Mouse (Mus musculus): ENCODE measurements at regions not wholly inside any gene's neighbourhood (a gene's known extent, or its start where the extent isn't known, plus 50 kb on each side); places are given as distances from the start of the nearest gene placed in this dataset.

DNA sequence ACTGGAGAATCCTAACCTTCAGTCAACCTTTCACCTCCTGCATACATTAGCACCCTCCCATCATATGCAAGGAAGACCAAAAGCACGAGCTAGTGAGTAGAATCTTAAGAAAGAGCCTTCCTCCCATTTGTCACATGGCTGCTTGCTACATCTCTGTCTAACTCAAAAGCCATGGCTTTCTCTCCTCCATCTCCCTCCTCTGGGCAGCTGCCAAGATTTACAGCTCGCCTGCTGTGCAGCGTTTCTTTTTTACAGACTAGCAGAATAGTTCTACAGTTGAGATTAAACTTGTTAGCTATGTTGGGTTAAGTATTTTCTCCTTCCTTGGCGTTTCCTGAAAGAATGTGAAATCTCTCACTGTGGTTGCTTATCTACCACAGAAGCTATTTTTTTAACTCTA is 168.3 kb upstream of the Mctp2 start:
- no peaks in the 10 kb centered on the region for H3K9me3 ChIP-seq
- no peak overlapping the region for H3K4me2 ChIP-seq (replicated peaks)
- no peak overlapping the region for H3K4me3 ChIP-seq
- 16% methylated on average over 4 of the region's 4 CpGs for WGBS
- peaks cover 20% of the 10 kb centered on the region for H3K4me1 ChIP-seq
- no peaks in the 10 kb centered on the region for H3K36me3 ChIP-seq
- peak overlapping the region; percentile 58; the same call in 1 of the 2 replicates for H3K27ac ChIP-seq
- H3K9ac ChIP-seq, result no peak overlapping the region
- ATAC-seq (ENCODE audit: low FRiP score, low read depth), result peak; percentile 28; the same call in 1 of the 2 replicates
- H3K27me3 ChIP-seq, result no peaks in the 10 kb centered on the region

- Histone ChIP-seq H3K4me3 (no peak overlapping the region), H3K9ac (no peak overlapping the region), H3K27me3 (no peaks in the 10 kb centered on the region), H3K27ac (no peak overlapping the region), H3K36me3 (no peaks in the 10 kb centered on the region), H3K9me3 (no peaks in the 10 kb centered on the region), H3K4me2 (replicated peaks) (no peak overlapping the region), H3K4me1 (peaks cover 37% of the 10 kb centered on the region)
- ATAC-seq (ENCODE audit: low FRiP score, low read depth), result no peak
- 63% methylated on average over 1 of the region's 1 CpGs for WGBS
These were observed 172.5 kb upstream of the Mctp2 start for GRCm38 (mm10) chr7:72478936-72479335.

DNA sequence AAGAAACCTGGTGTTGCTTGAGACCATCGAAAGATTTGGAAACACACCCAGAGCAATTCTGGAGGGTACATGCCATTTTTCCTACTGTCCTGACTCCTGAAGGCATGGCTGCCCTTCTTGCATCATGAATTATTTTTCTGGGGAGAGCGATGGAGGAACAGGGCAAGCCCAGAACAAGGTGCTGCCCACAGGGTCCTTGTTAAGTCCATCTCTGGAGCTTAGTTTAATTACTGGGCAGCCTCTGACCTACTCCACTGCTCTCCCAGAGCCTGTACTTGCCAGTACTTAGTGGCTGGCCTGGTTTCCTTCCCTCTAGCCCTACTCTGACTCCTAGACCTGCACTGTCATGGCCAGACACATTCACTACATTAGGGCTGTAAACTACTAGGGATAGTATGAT is 174.9 kb upstream of the Mctp2 start:
- H3K27me3 ChIP-seq, result no peaks in the 10 kb centered on the region
- H3K27ac ChIP-seq, result peak overlapping the region; percentile 76
- no peaks in the 10 kb centered on the region for H3K36me3 ChIP-seq
- H3K9ac ChIP-seq, result no peak overlapping the region
- no peak for ATAC-seq (ENCODE audit: low FRiP score, low read depth)
- no peak overlapping the region for H3K4me3 ChIP-seq
- peaks cover 30% of the 10 kb centered on the region for H3K4me1 ChIP-seq
- no peak overlapping the region for H3K4me2 ChIP-seq (replicated peaks)
- 57% methylated on average over 2 of the region's 2 CpGs for WGBS
- no peaks in the 10 kb centered on the region for H3K9me3 ChIP-seq

- H3K9me3 ChIP-seq, result no peaks in the 10 kb centered on the region
- H3K36me3 ChIP-seq, result no peaks in the 10 kb centered on the region
- no peak for ATAC-seq (ENCODE audit: low FRiP score, low read depth)
- no peak overlapping the region for H3K4me2 ChIP-seq (replicated peaks)
- no peak overlapping the region for H3K4me3 ChIP-seq
- no peak overlapping the region for H3K9ac ChIP-seq
- H3K27ac ChIP-seq, result no peak overlapping the region
- H3K4me1 ChIP-seq, result no peaks in the 10 kb centered on the region
- no peaks in the 10 kb centered on the region for H3K27me3 ChIP-seq
These were observed 183.8 kb upstream of the Mctp2 start for GRCm38 (mm10) chr7:72490161-72490560.

DNA sequence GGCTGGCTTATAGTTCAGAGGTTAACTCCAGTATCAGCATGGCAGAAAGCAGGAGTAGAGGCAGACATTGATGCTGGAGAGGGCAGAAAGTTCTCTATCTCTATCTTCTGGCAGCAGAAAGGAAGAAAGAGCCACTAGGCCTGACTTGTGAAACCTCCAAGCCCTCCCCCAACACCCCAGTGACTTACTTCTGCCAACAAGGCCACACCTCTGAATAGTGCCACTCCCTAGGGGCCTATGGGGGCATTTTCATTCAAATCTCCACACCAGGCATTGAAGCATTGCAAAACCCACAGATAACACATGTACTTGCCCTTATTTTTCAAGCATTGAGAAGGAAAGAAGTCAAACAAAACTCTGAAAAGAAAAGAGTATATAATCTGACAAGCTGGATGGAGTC is 186.9 kb upstream of the Mctp2 start:
- Histone ChIP-seq H3K27ac (no peak overlapping the region), H3K4me1 (no peaks in the 10 kb centered on the region), H3K9me3 (no peaks in the 10 kb centered on the region), H3K4me2 (replicated peaks) (no peak overlapping the region), H3K27me3 (no peaks in the 10 kb centered on the region), H3K9ac (no peak overlapping the region), H3K4me3 (no peak overlapping the region), H3K36me3 (no peaks in the 10 kb centered on the region)
- no peak for ATAC-seq (ENCODE audit: low FRiP score, low read depth)

DNA sequence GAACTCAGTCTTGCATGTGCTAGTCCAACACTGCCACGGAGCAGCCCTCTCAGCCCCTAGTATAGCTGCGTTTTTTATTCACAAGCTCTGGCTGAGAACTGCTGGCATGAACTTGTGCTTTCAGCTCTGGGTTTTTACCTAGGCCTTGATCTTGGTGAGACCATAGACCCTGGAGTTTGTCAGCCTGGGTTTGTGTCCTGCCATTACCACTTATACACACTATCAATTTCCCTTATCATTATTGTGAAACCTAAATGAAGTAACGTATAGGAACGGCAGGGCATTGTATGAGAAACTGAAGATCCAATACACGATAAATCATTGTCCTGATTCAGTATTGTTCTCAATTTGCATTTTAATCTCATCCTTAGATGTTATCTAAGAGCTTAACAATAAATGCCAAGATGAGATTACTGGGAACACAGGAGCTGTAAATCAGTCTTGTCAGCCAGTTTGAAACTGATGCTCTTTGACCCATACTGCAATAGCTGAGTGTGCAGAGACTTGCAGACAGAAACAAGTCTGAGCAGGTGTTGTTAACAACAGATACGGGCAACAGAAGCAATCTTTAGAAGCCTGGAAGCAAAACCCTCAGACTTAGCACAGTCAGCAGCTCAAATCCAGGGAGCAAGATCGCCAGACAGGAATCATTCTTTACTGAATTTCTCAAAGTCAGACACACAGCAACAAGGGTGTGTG is 190.7 kb upstream of the Mctp2 start:
- no peak overlapping the region for H3K9ac ChIP-seq
- no peaks in the 10 kb centered on the region for H3K27me3 ChIP-seq
- WGBS, result 46% methylated on average over 7 of the region's 7 CpGs
- no peak overlapping the region for H3K4me3 ChIP-seq
- no peaks in the 10 kb centered on the region for H3K4me1 ChIP-seq
- no peaks in the 10 kb centered on the region for H3K9me3 ChIP-seq
- ATAC-seq (ENCODE audit: low FRiP score, low read depth), result no peak
- no peaks in the 10 kb centered on the region for H3K36me3 ChIP-seq
- H3K4me2 ChIP-seq (replicated peaks), result no peak overlapping the region
- H3K27ac ChIP-seq, result no peak overlapping the region; the same call in 1 of the 2 replicates

DNA sequence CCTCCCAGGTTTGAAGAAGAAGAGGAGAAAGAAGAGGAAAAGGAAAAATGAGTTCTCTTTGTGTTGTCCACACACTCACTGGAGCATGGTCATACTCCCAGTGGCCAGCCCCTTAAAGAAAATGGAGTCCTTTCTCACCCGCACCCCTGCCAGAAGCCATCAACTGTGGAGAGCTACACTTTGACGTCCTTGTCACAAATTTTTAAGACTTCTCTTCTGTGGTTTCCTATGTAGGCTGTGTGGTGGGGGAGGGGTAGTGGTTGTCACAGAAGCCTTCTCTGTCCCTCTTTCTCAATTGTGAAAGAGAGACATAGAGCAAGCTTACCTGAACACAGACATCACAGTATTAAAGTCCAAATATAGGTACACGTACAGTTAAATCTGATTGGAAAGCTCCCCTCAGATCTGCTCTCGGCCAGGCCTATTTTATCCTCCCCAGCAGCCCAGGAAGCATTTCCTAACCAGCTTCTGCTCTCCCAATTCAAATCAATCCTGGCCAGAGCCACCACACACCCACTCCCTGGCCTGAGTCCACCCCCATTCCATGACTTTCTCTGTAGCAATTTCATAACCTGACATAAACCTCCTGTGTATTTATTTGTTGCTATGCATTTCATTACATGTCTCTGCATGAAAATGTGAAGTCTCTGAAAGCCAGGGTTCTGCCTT is 192.3 kb upstream of the Mctp2 start:
- H3K4me1 ChIP-seq, result no peaks in the 10 kb centered on the region
- no peaks in the 10 kb centered on the region for H3K9me3 ChIP-seq
- no peaks in the 10 kb centered on the region for H3K36me3 ChIP-seq
- no peaks in the 10 kb centered on the region for H3K27me3 ChIP-seq
- H3K9ac ChIP-seq, result no peak overlapping the region
- ATAC-seq (ENCODE audit: low FRiP score, low read depth), result no peak
- no peak overlapping the region for H3K4me2 ChIP-seq (replicated peaks)
- H3K27ac ChIP-seq, result peak overlapping the region; percentile 23
- 48% methylated on average over 4 of the region's 4 CpGs for WGBS
- H3K4me3 ChIP-seq, result no peak overlapping the region

DNA sequence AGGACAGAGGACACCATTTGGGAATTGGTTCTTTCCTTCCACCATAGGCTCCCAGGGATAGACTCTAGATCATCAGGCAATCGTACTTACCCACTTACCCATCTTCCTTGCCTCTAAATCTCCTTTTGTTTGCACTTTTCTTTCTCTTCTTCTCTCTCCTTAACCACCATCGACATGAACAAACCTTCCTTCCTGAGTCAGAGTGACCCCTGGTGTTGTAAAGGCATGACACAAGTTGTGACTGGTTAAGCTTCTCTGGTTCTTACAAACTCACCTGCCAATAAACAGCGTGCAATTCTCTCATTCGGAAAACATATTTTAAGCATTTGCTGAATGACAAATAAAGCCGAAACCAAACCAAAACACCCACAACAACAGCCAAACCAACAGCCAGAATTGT is 193.4 kb upstream of the Mctp2 start:
- Histone ChIP-seq H3K9me3 (no peaks in the 10 kb centered on the region), H3K4me1 (peaks cover 7% of the 10 kb centered on the region), H3K36me3 (no peaks in the 10 kb centered on the region), H3K4me2 (replicated peaks) (no peak overlapping the region), H3K4me3 (no peak overlapping the region), H3K27me3 (no peaks in the 10 kb centered on the region), H3K27ac (no peak overlapping the region), H3K9ac (no peak overlapping the region)
- WGBS, result 83% methylated on average over 5 of the region's 5 CpGs
- ATAC-seq (ENCODE audit: low FRiP score, low read depth), result no peak

GRCm38 (mm10) chr7:72500190-72500589 is 193.8 kb upstream of the Mctp2 start:
- H3K9me3 ChIP-seq, result no peaks in the 10 kb centered on the region
- H3K27ac ChIP-seq, result no peak overlapping the region
- no peaks in the 10 kb centered on the region for H3K36me3 ChIP-seq
- no peak for ATAC-seq (ENCODE audit: low FRiP score, low read depth)
- H3K4me3 ChIP-seq, result no peak overlapping the region
- no peaks in the 10 kb centered on the region for H3K27me3 ChIP-seq
- 82% methylated on average over 3 of the region's 3 CpGs for WGBS
- peaks cover 8% of the 10 kb centered on the region for H3K4me1 ChIP-seq
- H3K9ac ChIP-seq, result no peak overlapping the region
- no peak overlapping the region for H3K4me2 ChIP-seq (replicated peaks)

DNA sequence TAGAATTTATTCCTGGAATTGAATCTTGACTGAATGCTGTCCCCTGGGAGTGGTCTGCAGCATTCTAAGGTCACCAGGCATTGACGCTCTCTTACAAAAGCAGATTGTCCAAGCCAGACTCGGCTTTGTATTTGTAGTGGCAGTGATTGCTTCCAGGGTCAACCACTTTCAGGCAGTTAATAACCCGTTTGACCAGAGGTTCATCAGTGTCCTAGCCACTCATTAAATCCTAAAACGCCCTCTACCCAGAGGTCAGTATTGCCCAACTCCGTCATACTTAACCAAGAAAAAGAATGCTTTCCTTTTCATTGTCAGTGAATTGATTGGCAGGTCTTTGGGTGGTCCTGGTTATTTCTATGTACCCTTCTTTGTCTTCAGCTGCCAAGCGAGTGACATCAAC is 194.6 kb upstream of the Mctp2 start:
- H3K27me3 ChIP-seq, result no peaks in the 10 kb centered on the region
- no peak for ATAC-seq (ENCODE audit: low FRiP score, low read depth)
- no peak overlapping the region for H3K27ac ChIP-seq
- WGBS, result 52% methylated on average over 6 of the region's 6 CpGs
- H3K4me1 ChIP-seq, result peaks cover 16% of the 10 kb centered on the region
- H3K4me2 ChIP-seq (replicated peaks), result no peak overlapping the region
- no peaks in the 10 kb centered on the region for H3K9me3 ChIP-seq
- no peak overlapping the region for H3K4me3 ChIP-seq
- H3K9ac ChIP-seq, result no peak overlapping the region
- no peaks in the 10 kb centered on the region for H3K36me3 ChIP-seq

- 87% methylated on average over 3 of the region's 3 CpGs for WGBS
- Histone ChIP-seq H3K4me3 (no peak overlapping the region), H3K4me2 (replicated peaks) (no peak overlapping the region), H3K27me3 (no peaks in the 10 kb centered on the region), H3K9ac (no peak overlapping the region), H3K27ac (no peak overlapping the region), H3K36me3 (no peaks in the 10 kb centered on the region), H3K9me3 (no peaks in the 10 kb centered on the region), H3K4me1 (peaks cover 21% of the 10 kb centered on the region)
- no peak for ATAC-seq (ENCODE audit: low FRiP score, low read depth)
These were observed 195.0 kb upstream of the Mctp2 start for GRCm38 (mm10) chr7:72501431-72501830.

DNA sequence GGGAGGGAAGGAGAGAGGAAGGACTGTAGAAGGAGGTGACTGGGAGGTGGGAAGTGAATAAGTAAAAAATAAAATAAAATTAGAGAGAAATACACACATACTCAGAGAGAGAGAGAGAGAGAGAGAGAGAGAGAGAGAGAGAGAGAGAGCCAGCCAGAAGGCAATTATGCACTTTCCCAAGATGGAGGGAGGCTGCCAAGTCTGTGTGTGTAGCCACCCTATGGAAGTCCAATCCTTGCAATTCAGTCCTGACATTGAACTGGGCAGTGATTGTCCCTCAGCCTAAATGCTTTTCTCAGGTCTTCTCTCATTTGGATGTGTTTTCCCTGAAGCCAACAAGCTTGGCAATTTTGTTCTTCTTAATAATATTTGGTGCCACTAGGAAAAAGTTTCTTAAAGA is 197.3 kb upstream of the Mctp2 start:
- H3K36me3 ChIP-seq, result no peaks in the 10 kb centered on the region
- H3K4me2 ChIP-seq (replicated peaks), result no peak overlapping the region
- no peak for ATAC-seq (ENCODE audit: low FRiP score, low read depth)
- no peaks in the 10 kb centered on the region for H3K9me3 ChIP-seq
- no peak overlapping the region for H3K9ac ChIP-seq
- peaks cover 33% of the 10 kb centered on the region for H3K4me1 ChIP-seq
- no peaks in the 10 kb centered on the region for H3K27me3 ChIP-seq
- H3K4me3 ChIP-seq, result no peak overlapping the region
- H3K27ac ChIP-seq, result no peak overlapping the region

DNA sequence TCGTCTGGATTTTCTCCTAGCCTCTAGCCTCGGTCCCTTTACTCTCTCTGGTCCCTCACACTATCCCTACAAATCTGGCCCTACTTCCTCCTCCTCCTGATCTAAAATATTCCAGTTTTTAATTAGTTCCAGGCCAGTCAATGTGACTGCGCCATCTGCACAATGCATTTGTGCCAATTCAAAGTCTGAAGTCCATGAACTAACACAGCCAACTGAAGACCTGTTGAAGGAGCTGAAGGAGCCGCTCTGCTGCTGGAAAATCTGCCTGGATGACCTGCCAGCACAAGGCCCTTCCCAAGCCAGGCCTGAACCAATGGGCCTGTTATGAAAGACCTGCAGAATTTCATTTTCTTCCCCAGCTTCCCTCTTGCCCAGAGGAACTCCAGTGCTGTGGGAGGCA is 197.9 kb upstream of the Mctp2 start:
- H3K9me3 ChIP-seq, result no peaks in the 10 kb centered on the region
- no peaks in the 10 kb centered on the region for H3K27me3 ChIP-seq
- WGBS, result 54% methylated on average over 4 of the region's 4 CpGs
- H3K36me3 ChIP-seq, result no peaks in the 10 kb centered on the region
- no peak overlapping the region for H3K9ac ChIP-seq
- no peak for ATAC-seq (ENCODE audit: low FRiP score, low read depth)
- no peak overlapping the region for H3K4me3 ChIP-seq
- H3K27ac ChIP-seq, result 0 out of 2 replicates have a peak overlapping the region, but pooled peaks have one; percentile 33
- no peak overlapping the region for H3K4me2 ChIP-seq (replicated peaks)
- peaks cover 33% of the 10 kb centered on the region for H3K4me1 ChIP-seq
